Mouse (Mus musculus) inflammation-experienced regulatory T-cells, adult 6 months (primary cell): ENCODE data around the gene Prrt1. TPM values are rescaled to one million over a fixed set of nuclear protein-coding genes. Genes with fewer than 3 reads are reported as not detected.

Experiments
- ATAC-seq: one replicate; pipeline ENCODE4 v1.8.0; 2017
- polyA plus RNA-seq, 3 experiments: library from polyadenylated mRNA; unstranded; fragments of 100-300 nt; shearing (Covaris generic); gene quantifications; one replicate each; pipeline ENCODE4 v1.2.1; 2017

Gene Prrt1
- polyA plus RNA-seq, 3 experiments from 2014 or later, result 0.79 to 4.0 (median 3.7) TPM

DNA sequence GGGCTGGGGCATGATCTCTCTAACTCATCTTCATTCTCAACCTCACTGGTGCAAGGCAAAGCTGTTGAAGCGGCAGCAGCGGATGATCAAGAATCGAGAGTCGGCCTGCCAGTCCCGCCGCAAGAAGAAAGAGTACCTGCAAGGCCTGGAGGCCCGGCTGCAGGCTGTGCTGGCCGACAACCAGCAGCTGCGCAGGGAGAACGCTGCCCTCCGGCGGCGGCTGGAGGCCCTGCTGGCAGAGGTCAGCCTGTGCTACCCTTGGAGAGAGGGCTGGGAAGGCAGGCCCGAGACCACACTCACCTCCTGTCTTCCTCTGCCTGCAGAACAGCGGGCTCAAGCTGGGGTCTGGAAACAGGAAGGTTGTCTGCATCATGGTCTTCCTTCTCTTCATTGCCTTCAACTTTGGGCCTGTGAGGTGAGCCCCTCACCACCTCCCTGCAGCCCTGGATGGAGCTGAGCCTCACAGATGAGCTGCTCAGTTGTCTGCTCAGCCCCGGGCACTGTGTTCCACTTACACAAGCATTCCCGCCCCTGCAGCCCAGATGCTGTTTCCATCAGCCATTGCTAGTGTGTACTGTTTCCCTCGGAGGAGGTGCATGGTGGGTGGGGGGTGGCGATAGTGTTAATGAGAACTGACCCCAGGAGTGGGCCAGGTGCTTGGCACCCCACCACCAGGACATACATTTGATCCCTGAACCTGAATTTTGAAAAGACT lies 22.3 kb downstream of the Prrt1 start:
- no peak for ATAC-seq

DNA sequence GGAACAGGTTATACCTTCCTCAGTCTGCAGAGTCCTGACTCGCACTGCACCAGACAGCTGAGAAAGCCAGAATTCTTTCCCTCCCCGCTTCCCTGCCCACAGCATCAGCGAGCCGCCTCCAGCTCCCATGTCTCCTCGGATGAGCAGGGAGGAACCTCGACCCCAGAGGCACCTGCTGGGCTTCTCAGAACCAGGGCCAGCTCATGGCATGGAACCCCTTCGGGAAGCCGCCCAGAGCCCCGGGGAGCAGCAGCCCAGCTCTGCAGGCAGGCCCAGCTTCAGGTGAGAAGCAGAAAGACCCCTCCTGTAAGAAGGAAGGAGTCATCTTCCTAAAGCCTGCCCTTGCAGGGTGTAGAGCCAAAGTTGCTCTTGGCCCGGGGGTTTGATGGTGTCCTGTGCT lies 23.2 kb downstream of the Prrt1 start:
- ATAC-seq, result no peak

DNA sequence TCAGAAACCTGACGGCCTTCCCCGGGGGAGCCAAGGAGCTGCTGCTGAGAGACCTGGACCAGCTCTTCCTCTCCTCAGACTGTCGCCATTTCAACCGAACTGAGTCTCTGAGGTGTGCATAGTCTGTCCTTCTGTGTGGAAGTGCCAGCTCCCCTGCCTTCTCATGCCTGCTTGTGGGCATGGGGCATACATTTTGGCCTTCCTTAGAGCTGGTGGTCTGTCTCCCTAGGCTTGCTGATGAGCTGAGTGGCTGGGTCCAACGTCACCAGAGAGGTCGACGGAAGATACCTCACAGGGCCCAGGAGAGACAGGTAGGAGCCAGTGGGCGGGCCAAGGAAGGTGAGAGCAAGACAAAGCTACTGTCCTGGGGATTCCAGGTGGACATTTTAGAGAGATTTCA lies 23.7 kb downstream of the Prrt1 start:
- ATAC-seq, result no peak

DNA sequence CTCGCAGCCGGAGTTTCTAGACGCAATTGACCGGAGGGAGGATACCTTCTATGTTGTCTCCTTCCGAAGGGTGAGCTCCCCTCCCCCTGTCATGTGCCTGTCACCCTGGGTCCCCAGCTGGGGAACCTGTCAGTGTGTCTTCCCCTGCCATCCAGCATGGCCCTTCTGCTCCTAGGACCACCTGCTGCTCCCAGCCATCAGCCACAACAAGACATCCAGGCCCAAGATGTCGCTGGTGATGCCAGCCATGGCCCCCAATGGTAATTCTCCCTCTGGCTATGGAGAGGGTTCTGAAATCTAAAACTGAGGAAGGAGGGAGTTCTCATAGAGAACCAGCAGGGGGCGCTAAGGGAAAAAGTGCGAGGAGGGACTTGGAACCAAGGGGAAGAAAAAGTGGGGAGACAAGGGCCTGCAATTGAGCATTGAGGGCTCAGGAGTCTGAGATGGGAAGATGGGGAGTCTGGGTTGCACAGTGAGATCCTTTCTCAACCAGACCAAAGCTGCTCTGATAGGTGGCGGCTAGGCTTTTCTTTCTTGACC lies 24.5 kb downstream of the Prrt1 start:
- ATAC-seq, result no peak

DNA sequence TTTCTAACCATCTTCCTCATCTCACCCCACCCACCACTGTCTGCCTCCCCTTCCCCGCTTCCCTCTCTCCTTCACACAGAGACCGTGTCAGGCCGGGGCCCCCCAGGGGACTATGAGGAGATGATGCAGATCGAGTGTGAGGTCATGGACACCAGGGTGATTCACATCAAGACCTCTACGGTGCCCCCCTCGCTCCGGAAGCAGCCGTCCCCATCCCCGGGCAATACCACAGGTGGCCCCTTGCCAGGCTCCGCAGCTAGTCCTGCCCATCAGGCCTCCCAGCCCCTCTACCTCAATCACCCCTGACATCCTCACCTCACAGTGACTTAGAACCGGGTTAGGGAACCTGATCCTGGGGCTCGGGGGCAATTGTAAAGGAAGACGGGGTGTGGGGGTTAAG lies 25.1 kb downstream of the Prrt1 start:
- no peak for ATAC-seq

DNA sequence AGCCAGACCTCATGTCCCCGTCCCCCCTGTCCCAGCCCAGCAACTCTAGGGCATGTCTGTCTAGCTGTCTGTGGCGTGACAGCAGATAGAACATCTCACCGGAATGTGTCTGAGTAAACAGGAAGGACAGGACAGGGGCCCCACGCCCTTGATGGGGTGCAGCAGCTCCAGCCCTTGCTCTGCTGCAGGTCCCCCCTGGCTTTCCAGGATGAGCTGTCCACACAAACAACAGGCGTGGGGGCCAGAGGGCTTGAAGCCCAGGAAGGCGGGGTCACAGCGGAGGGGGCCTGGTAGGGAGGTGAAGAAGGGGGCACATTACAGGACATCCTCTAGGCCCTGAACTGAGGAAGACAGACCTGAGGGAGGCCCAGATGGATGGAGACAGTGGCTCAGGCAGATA lies 25.8 kb downstream of the Prrt1 start:
- no peak for ATAC-seq

DNA sequence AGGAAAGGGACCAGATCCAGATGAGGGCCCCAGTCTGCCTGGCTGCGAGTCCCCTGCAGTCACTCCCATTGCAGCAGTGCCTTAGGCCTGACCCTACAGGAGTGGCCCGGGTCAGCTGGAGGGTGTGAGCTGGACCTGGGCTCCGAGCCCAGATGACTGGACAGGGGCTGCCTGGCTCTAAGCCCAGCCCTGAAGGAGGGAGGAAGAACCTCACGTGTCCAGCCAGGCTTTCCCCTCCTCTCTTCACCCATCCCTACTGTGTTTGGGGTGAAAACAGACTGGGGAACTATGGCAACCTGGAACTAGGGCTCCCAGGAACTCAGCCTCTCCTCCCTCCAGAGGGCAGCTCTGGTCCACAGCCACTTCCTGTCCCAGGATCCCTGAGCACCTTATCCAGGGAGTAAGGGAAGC lies 26.3 kb downstream of the Prrt1 start:
- no peak for ATAC-seq

DNA sequence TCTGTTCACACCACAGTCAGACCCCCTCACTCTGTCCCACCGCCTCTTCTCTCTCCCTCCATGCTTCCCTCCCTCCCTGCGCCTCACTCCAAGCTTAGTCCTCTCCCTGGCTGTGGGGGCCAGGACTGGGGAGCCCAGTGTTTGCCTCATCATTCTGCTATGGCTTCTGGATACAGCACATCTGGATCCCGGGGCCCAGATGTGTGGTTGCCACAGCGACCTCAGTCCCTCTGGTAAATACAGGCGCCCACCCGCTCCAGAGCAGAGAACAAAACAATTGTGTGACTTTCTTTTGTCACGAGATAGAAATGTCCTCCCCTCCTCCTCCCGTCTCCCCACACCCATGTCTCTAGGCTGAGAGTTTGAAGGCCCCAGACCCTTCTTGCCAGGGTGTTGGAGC lies 27.3 kb downstream of the Prrt1 start:
- no peak for ATAC-seq

DNA sequence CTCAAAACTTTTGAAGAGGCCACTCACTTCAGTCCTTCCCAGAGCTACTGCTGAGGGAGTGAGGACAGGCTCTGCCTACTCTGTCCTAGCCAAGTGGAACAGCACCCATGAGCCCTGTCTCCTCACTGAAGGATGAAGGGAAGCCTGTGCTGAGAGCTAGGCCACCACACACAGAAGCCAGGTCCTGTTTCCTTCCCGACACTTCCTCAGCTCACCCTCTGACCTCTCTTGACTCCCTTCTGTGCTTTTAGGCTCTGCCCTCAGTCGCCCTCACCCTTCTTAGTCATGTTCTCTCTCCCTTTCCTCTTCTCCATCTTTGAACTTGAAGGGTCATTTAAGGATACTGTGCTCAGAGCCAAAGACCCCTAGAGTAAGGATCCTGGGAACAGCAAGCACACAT lies 27.9 kb downstream of the Prrt1 start:
- ATAC-seq, result no peak

DNA sequence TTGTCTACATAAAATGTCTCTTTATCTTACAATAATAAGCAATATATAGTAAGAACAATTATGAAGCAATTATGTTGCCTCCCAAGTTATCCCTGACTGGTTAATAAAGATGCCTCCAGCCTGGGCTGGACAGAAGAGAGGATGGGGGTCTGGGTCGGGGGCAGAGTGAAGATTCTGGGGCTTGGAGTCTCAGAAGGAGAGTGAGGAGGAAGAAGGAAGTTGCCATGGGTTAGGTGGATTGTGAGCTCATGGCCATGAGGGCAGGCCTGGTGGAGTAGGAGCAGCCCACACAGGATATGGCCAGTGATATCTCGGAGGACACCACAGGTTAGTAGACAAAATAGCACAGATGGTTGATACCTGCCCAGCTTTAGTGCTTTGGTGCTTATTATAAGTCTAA lies 28.8 kb downstream of the Prrt1 start:
- no peak for ATAC-seq

DNA sequence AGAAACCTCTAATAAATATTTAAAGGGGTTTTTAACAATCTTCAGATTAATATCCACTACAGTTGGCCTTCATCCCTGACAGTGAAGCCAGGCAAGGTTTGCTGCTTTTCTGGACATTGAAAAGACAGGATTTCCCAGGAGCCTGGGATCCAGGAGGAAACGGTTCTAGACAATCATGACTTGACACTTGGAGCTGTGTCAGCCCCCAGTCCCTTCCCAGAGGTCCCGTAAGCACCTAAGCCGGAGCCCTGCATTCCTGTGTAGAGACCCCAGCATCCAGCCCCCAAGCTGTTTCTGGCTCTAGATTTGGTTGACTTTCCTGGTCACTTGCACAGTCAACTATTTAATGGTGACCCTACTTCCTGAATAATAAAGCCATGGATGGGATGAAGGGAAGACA lies 29.3 kb downstream of the Prrt1 start:
- no peak for ATAC-seq

DNA sequence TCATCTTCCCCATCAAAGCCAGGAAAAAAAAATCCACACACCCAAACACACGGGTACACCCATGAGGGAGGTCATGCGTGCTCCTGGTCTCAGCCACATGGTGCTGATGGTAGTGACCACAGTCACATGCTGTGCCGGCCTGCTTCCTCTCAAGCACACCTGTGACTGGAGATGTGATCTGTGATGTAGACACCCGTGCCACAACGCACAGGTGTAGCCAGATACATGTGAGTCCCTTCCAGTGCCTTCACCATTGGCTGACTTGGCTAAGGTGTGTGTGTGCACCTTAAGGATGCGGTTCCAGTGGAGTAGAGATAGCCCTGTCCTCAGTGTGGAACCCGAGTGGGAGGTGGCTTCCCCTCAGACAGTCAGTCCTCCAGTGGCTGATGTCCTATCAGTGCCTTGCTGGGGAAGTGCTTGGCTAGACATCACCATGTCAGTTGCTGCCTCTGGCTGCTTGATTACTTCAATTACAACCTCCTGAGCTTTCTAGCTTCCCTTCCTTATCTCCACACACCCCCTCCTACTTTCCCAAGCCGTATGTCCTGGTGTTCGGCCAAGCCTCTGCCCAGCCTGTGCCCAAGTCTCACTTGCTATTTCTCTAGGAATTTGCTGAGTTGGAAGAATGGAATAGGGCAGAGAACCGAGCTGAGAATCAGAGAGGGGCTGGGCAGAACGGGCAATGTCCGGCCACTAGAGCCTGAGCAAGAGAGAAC lies 30.0 kb downstream of the Prrt1 start:
- ATAC-seq, result no peak

DNA sequence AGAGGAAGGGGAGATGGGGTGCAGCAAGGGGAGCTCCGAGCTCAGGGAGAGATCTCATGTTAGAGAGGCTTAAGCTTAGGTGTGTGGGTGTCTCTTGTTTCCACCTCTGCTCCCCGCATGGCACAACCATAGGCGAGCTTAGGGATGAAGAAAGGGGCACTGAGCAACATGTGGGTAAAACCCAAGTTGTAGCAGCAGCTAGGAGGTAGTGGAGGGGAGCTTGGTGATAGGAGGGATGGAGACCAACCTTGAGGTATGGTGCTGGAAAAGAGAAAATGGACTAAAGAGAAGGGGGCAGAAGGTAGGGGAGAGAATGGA lies 30.5 kb downstream of the Prrt1 start:
- ATAC-seq, result no peak

DNA sequence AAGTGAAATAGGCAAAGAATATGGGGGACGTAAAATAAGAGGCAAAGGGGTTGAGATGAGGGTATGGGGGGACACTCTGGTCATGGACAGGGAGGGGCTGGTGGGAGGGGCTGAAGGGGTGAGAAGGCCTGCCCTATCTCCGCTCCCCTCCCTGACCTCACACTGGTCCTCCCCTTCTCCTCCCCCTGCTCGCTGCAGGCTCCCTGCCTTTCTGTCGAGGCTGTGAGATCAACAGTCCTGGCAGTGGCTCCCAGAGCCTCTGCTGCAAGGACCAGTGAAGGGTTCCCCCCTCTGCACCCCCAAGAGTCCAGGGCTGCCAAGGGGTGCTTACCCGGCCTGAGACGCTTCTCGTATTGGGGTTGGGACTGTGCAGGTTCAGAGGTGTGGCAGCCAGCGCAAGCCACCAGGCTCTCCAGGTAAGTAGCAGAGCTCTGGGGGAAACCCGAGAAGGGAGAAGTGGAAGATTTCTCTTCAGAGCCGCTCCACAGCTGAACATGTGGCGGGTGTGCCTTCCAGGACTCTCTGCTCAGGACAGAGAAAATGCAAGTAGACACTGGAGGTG lies 31.0 kb downstream of the Prrt1 start:
- no peak for ATAC-seq

DNA sequence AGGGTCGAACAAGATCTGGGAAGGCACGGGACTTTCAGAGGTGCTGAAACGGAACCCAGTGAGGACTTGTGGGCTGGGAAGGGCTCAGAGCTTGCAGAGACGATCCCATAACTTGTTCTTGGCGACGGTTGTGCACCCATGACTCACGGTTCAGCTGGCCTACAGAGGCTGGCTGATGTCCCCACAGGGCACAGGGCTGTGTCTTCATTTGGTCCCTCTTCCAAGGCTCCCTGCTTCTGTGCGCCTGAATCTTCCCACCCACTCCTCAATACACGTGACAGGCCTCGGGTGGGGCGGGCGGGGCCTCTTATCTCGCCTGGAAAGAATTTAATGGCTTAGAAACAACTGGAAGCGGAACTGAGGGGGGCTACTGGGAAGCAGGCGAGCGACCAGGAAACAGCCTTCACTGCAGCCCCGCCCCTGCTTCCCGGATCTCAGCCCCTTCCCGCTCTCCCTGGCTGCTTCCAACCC lies 31.8 kb downstream of the Prrt1 start:
- ATAC-seq, result no peak

DNA sequence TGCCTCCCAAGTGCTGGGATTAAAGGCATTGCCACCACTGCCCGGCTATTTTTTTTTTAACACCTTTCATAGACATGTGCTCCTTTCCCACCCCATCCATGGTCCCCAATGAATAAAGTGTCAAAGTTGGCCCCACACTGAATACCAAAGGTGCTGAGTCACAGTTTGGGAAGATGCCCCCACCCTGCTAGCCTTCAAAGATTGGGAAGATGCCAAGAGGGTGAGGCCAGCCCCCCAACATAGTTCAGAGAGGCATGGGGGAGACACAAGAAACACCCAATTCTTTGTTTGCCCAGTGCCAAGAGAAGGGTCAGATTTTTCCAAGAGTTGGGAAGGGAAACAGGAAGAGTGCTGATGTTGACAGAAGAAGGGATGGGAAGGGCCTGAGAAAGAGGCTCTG lies 33.1 kb downstream of the Prrt1 start:
- no peak for ATAC-seq

DNA sequence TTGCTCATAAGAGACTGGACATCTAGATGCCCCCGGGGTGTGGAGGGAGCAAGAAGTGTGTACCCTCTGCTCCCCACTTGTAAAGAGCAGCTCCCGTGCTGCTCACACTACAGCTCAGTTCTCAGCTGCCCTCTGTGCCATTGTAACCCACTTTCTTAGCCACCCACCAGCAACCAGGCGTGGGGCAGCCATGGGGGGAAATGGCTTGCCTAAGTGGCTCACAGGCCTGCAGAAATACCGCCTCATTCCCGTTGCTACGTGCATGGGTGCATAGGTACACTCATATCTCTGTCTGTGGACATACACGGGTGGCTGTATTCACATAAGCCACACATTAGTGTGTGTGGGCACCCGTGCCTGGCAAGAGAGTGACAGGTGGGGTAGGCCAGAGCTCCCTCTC lies 33.6 kb downstream of the Prrt1 start:
- ATAC-seq, result no peak

DNA sequence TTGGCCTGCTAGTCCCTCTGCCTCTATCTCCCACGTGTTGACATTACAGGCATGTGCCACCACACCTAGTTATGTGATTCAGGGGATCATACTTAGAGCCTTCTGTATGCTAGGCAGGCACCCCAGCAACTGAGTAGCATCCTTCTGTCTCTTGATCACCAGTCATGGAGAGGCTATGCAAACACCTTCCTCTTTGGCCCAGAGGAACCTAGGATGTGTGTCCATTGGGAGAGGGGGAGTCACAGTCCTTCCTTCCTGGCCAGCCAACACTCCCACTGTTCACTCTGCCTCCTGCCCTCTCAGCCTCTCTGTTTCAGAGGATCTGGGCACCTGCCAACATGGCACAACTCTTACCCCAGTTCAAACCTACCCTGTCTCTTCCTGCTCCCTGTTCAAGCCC lies 34.2 kb downstream of the Prrt1 start:
- no peak for ATAC-seq

DNA sequence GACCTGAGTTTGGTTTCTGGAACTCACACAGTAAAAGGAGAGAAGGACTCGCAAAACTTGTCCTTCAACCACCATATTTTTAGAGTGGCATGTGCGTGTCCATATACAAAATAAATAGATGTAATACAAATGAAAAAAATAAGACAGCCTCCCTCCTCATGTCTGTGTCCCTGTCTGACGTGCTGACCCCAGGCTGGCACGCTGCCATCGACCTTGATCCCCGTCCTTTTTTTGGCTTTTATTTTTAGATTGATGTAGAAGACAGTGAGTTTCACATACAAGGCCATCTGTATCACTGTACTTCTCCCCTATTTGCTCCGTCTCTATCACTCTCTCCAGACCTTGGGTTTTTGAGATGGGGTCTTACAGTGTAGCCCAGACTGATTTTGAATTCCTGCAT lies 35.1 kb downstream of the Prrt1 start:
- no peak for ATAC-seq

DNA sequence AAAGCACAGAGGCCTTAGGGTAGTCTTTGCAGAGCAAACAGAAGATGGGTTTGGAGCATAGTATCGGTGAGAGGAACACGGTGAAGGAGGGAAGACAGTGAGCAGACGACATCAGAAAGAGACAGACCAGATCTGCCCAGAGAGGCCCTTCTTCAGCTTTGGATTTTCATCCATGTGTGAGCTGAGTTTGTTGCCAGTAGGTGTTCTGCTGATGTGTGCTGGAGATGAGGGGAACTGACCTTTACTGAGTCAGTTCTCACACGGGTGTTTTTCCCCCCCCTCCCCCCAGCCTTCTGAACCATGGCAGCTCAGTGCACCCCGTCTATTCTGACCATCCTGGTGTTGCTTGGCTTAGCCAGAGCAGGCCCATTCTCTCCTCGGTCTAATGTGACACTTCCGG lies 40.9 kb downstream of the Prrt1 start, which contains the start of gene Tnxb:
Tnxb (plus strand) TSS at position 301 of the 400 bp plus-strand sequence.
- no peak for ATAC-seq

DNA sequence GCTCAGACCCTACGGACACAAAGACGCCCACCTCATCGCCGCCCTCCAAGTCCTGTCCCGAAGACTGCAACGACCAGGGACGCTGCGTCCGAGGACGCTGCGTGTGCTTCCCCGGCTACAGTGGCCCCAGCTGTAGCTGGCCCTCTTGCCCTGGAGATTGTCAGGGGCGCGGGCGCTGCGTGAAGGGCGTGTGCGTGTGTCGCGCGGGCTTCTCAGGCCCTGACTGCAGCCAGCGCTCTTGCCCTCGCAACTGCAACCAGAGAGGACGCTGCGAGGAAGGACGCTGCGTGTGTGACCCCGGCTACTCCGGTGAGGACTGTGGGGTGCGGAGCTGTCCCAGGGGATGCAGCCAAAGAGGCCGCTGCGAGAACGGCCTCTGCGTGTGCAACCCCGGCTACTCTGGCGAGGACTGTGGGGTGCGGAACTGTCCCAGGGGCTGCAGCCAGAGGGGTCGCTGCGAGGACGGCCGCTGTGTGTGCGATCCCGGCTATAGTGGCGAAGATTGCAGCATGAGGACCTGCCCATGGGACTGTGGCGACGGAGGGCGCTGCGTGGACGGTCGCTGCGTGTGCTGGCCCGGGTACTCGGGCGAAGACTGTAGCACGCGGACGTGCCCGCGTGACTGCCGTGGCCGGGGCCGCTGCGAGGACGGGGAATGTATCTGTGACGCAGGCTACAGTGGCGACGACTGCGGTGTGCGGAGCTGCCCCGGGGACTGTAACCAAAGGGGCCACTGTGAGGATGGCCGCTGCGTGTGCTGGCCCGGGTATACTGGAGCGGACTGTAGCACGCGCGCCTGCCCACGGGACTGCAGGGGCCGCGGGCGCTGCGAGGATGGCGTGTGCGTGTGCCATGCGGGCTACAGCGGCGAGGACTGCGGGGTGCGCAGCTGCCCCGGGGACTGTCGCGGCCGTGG lies 42.1 kb downstream of the Prrt1 start:
- no peak for ATAC-seq

DNA sequence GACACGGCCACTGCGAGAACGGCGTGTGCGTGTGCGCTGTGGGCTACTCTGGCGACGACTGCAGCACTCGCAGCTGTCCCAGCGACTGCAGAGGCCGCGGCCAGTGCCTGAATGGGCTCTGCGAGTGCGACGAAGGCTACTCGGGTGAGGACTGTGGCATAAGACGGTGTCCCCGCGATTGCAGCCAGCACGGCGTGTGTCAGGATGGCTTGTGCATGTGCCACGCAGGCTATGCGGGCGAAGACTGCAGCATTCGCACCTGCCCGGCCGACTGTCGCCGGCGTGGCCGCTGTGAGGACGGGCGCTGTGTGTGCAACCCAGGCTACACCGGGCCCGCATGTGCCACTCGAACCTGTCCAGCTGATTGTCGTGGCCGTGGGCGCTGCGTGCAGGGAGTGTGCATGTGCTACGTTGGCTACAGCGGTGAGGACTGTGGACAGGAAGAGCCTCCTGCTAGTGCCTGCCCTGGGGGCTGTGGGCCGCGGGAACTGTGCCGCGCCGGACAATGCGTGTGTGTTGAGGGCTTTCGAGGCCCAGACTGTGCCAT lies 43.0 kb downstream of the Prrt1 start:
- ATAC-seq, result no peak

DNA sequence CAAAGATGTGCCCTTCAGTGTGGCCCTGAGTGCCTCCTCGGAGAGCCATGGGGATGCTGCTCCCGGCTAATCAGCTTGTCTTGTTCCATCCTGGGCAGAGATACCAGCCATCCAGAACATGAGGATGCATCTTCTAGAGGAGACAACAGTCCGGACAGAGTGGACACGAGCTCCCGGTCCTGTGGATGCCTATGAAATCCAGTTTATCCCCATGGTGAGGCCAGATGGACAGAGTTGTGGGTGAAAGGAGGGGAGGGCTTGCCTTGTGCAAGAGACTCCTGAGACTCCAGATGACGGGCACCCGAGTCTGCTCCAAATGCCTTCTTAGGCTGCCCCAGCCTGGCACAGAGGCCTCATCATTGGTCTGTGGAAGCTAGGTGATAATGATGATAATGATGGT lies 43.8 kb downstream of the Prrt1 start:
- no peak for ATAC-seq
